Mouse (Mus musculus): ENCODE results near the gene Rnls.

- TF ChIP-seq TAL1 (conservative IDR thresholded peaks at IDR 0.05; ENCODE audit: low read depth, low read length) (no peak), CTCF (IDR thresholded peaks at IDR 0.05; ENCODE audit: low read depth, low read length) (no peak), GATA1 (IDR thresholded peaks at IDR 0.05; ENCODE audit: borderline replicate concordance, low read length) (no peak), POLR2AphosphoS5 (IDR thresholded peaks at IDR 0.05; ENCODE audit: insufficient replicate concordance, low read depth, low read length) (no peak), GATA2 (IDR thresholded peaks at IDR 0.05; ENCODE audit: borderline replicate concordance, low read depth, low read length) (no peak)
Observed at GRCm38 (mm10) chr19:33119947-33120346, 272.1 kb downstream of the Rnls start.
